Mouse (Mus musculus) B cell, adult 2 months (primary cell): ENCODE data around the gene Nkg7.
A peak's percentile ranks its signal among the peaks of the same experiment; 100 is the strongest.

Experiments
- DNase-seq, 2 experiments: peaks; one replicate each; pipeline ENCODE4 v3.0.0; 2022

The Nkg7 gene

GRCm38 (mm10) chr7:43448246-43448645 lies 11.4 kb downstream of the Nkg7 start:
- no peak for DNase-seq

GRCm38 (mm10) chr7:43449811-43450210 lies 12.9 kb downstream of the Nkg7 start:
- DNase-seq: no peak

DNA sequence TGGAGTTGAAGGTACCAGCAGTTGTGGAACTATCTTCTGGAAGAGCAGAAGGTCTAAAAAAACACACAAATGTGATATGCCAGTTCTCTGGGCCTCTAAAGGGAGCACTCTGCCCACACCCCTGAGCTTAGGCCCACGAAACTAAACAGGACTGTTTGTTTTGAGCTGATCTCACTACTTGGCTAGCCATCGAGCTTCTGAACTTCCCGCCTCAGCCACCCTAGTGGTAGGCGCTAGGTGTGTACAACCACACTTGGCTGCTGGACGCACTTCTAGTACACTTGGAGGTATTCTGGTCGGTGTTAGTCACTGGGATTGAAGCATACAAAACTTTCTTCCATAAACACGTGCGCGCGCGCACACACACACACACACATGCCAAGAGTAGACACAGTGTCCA lies 14.9 kb downstream of the Nkg7 start:
- DNase-seq: no peak

DNA sequence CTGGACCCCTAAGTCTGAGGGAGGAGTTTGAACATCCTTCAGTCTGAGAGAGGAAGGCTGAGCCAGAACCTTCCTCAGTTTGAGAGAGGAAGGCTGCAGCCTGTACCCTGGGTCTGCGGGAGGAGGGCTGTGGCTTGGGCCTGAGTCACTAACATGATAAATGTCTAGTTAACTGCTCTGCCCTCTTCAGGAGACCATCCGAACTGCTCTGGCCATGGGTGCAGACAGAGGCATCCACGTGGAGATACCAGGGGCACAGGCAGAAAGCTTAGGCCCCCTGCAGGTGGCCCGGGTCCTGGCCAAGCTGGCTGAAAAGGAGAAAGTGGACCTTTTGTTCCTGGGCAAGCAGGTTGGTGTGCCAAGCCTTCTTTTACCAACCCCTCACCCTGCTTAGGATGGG lies 15.7 kb downstream of the Nkg7 start:
- DNase-seq: peak; percentile 58 to 65

- no peak for DNase-seq
Observed at GRCm38 (mm10) chr7:43453599-43454355, 16.9 kb downstream of the Nkg7 start.

- no peak for DNase-seq
Observed at GRCm38 (mm10) chr7:43454371-43454770, 17.5 kb downstream of the Nkg7 start.

- DNase-seq: no peak
Observed at GRCm38 (mm10) chr7:43462851-43463250, 26.0 kb downstream of the Nkg7 start, which contains the start of gene Vsig10l. Vsig10l (plus strand) TSS chr7:43463151.

DNA sequence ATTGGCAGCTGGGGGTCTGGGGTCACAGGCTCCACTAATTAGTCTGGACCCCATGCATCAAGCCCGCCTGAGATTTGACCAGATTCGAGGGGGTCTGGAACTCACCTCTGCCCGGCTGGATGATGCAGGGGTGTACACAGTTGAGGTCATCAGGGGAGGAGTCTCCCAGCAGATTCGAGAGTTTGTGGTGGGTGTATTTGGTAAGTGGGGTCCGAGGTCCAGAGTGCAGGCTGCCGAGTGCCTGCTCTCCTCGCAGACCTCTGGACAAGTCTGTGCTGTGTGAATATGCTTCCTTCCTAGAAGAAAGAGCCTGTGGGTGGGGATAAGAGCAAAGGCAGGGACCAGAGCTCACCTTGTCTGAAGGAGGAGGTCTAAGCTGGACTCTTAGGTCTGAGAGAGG lies 27.1 kb downstream of the Nkg7 start:
- DNase-seq: no peak

- no peak for DNase-seq
Observed at GRCm38 (mm10) chr7:43464864-43465343, 28.0 kb downstream of the Nkg7 start.

- DNase-seq: peak; percentile 96 to 97
Observed at GRCm38 (mm10) chr7:43465344-43466098, 28.6 kb downstream of the Nkg7 start.

DNA sequence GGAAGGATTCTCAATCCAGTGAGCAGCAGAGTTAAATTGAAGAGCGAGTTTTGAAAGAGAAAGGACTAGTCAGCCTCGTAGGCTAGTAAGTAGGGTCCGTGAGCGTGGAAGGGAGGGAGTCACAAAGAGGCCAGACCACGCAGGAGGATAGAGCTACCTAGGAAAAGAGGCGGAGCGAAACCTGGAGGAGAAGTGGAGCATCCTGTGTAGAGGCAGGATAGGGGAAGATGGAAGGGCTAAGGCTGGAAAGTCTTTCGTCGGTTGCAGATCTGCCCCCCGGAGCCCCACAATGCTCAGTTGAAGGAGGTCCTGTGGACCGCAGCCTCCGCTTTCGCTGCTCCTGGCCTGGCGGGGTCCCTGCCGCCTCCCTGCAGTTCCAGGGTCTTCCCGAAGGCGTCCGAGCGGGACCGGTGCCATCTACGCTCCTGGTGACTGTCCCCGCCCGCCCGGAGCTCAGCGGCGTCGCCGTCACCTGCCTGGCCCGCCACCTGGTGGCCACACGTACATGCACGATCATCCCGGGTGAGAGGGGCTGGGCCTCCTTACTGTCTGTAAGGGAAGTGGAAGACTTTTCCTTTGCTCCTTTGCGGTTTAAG lies 29.3 kb downstream of the Nkg7 start:
- peak; percentile 87 to 89 for DNase-seq

- peak; percentile 78 to 79 for DNase-seq
Observed at GRCm38 (mm10) chr7:43470373-43470772, 33.5 kb downstream of the Nkg7 start.

DNA sequence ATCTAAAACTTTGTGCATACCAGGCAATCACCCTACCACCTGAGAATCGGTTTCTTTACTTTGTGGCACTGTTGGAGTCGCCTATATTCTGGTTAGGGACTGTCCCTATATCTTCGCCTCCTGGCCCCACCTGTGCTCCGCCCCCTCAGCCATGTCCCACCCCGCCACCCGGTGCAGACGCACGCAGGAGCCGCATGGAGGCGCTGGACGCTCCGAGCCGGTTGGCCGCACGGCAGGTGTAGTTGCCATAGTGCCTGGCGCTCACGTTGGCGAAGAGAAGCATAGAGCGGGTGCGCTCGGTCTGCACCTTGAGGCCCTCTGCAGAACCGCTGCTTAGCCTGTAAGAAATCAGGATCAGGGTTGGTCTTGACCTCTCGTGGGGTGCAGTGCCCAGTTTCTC lies 38.8 kb downstream of the Nkg7 start:
- DNase-seq: peak; percentile 76 to 78

GRCm38 (mm10) chr7:43476376-43476775 lies 39.5 kb downstream of the Nkg7 start:
- no peak for DNase-seq

DNA sequence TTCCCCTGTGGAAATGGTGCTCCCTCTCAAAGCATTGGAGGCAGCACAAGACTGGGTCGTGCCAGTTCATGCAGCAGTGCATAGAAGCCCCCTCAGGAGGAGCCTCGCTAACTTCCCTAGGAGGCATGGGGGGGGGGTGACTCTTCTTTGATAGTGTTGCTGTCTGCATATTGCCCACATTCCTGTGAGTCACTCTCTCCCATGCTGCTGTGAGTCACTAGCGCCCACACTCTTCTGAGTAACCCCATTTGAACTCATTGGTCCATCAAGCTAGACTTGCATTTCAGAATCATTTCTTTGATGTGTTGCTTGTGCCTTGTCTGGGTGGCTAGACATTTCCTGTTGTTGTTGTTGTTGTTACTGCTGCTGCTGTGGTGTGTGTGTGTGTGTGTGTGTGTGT lies 44.3 kb downstream of the Nkg7 start:
- no peak for DNase-seq

DNA sequence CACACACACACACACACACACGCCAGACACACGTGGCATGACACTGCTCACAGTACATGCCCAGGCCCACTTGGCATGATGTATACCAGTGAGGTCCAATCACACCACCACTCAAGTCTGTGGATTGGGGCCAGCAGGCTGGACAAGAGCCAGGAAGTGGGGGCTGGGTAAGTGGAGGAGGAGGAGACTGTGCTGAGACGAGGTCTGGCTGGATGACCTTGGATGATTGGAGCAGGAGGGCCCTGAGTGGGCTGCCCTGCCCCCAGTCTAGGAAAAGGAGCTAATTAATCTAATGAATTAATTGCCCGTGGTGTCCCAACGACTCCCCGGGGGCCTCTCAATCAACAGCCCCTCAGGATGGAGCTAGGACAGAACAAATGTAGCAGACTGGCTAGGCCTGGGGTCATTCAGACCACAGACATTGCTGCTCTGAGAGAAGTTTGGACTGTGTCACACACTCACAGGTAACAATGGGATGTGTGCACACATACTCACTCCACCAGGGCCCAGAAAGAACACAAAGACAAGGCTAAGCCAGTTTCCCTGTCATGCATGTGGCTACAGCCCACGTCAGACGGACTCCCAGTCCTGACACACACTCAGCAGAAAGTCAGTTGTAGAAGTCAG lies 45.3 kb downstream of the Nkg7 start:
- no peak for DNase-seq

GRCm38 (mm10) chr7:43483236-43483635 lies 46.4 kb downstream of the Nkg7 start:
- DNase-seq: no peak
